Mouse (Mus musculus): ENCODE measurements around the gene Il22ra1. TPM values are rescaled to one million over a fixed set of nuclear protein-coding genes. Genes with fewer than 3 reads are reported as not detected.
A peak's percentile ranks its signal among the peaks of the same experiment; 100 is the strongest.

Il22ra1 gene
- total and polyA plus RNA-seq, 2 experiments from 2014 or later, result 0.84 TPM; not detected in 1

GRCm38 (mm10) chr4:135766976-135767375 is 39.0 kb downstream of the Il22ra1 start:
- DNase-seq (ENCODE audit: low spot score), result peak; percentile 18
- ATAC-seq, result no peak
- Histone ChIP-seq H3K27ac (no peak overlapping the region), H3K4me2 (ENCODE audit: low read depth, low read length) (no peak overlapping the region), H3K4me1 (ENCODE audit: insufficient read depth, low read length) (no peaks in the 10 kb centered on the region), H3K27me3 (ENCODE audit: insufficient read depth, low read length) (no peaks in the 10 kb centered on the region), H3K9me3 (ENCODE audit: low read length) (no peaks in the 10 kb centered on the region), H3K36me3 (ENCODE audit: insufficient read depth, low read length) (no peaks in the 10 kb centered on the region), H3K4me3 (ENCODE audit: low read length) (no peak overlapping the region), H3K9ac (replicated peaks; ENCODE audit: low read length) (no peak overlapping the region)
- WGBS, result 61% methylated on average over 3 of the region's 3 CpGs
- no peak for TF ChIP-seq CTCF (IDR thresholded peaks at IDR 0.05; ENCODE audit: low read depth)

DNA sequence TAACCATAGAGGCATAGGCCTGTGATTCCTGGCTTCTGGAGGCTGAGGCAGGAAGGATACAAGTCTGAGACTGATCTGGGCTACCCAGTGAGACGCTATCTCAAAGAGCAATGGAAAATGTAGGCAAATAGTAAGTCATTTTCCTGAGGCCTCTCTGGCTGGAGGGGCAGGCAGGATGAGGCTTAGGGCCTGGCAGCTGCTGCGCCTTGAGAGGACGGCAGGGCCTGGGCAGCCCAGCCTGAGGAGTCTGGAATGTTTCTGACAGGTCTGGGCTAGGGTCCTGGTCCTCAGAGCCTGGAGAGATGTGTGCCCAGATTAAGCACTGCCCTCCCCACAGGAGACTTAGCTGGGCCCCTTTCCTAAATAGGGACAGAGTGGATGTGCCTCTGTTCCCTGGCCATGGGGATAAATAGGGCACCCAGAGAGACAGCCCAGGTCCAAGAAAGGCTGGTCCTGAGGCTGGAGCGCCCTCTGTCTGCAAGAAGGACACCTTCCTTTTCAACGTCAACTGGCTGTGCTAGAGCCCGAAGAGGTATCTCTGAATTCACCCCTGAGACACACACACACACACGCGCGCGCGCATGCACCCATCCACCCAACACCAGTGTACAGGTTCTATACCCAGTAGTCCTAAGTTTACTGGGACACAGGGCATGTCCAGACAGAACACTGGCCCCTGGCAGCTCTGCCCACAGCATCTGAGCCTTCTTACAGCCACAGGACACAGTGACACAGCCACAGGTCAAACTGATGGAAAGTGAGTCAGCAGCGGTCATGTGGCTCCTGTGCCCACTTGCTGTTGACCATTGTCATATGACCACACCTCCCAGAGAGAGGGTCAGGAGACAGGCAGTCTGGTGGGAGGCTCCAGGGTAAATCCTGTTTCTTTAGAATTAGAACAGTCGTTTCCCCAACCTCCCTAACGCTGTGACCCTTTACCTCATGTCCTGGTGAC is 40.9 kb downstream of the Il22ra1 start:
- WGBS, result 58% methylated on average over 14 of the region's 14 CpGs

GRCm38 (mm10) chr4:135770611-135771305 is 42.8 kb downstream of the Il22ra1 start:
- no peaks in the 10 kb centered on the region for H3K4me1 ChIP-seq (ENCODE audit: insufficient read depth, low read length)
- H3K27me3 ChIP-seq (ENCODE audit: insufficient read depth, low read length), result no peaks in the 10 kb centered on the region
- no peaks in the 10 kb centered on the region for H3K9me3 ChIP-seq (ENCODE audit: low read length)
- 81% methylated on average over 18 of the region's 18 CpGs for WGBS
- DNase-seq (ENCODE audit: low spot score) (no peak), ATAC-seq (no peak)
- no peak overlapping the region for H3K4me2 ChIP-seq (ENCODE audit: low read depth, low read length)
- no peak for TF ChIP-seq CTCF (IDR thresholded peaks at IDR 0.05; ENCODE audit: low read depth)
- H3K4me3 ChIP-seq (ENCODE audit: low read length), result no peak overlapping the region
- no peak overlapping the region for H3K9ac ChIP-seq (replicated peaks; ENCODE audit: low read length)
- no peaks in the 10 kb centered on the region for H3K36me3 ChIP-seq (ENCODE audit: insufficient read depth, low read length)
- no peak overlapping the region for H3K27ac ChIP-seq

More for the DNA sequence above, 40.9 kb downstream of the Il22ra1 start:
- Histone ChIP-seq H3K9ac (replicated peaks; ENCODE audit: low read length) (no peak overlapping the region), H3K27ac (no peak overlapping the region), H3K4me1 (ENCODE audit: insufficient read depth, low read length) (no peaks in the 10 kb centered on the region), H3K36me3 (ENCODE audit: insufficient read depth, low read length) (no peaks in the 10 kb centered on the region), H3K27me3 (ENCODE audit: insufficient read depth, low read length) (no peaks in the 10 kb centered on the region), H3K9me3 (ENCODE audit: low read length) (no peaks in the 10 kb centered on the region), H3K4me3 (ENCODE audit: low read length) (no peak overlapping the region), H3K4me2 (ENCODE audit: low read depth, low read length) (no peak overlapping the region)
- peak; percentile 46; the same call in 1 of the 2 replicates for ATAC-seq
- peak; percentile 58 for DNase-seq (ENCODE audit: low spot score)
- peak; percentile 79 for TF ChIP-seq CTCF (IDR thresholded peaks at IDR 0.05; ENCODE audit: low read depth)

DNA sequence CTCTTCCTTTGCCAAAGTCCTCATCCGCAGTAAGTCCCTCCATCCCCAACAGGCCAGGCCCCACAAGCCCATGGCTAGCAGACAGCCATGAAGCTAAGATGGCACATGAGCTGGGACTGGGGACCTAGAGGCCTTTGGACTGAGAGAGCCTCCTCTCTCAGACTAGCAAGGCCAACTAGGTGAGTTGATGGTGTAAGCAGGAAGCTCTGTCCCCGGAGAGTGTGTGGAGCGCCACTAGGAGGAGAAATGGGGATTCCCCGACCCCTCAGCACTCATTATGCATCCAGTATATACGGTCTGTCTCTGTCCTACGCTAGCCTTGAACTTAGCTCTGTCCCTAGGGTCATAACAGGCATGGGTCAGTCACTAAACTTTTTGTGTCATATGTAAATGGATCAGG is 43.6 kb downstream of the Il22ra1 start:
- ATAC-seq (no peak), DNase-seq (ENCODE audit: low spot score) (no peak)
- H3K27me3 ChIP-seq (ENCODE audit: insufficient read depth, low read length), result no peaks in the 10 kb centered on the region
- H3K9me3 ChIP-seq (ENCODE audit: low read length), result no peaks in the 10 kb centered on the region
- no peaks in the 10 kb centered on the region for H3K4me1 ChIP-seq (ENCODE audit: insufficient read depth, low read length)
- H3K27ac ChIP-seq, result no peak overlapping the region
- no peak overlapping the region for H3K9ac ChIP-seq (replicated peaks; ENCODE audit: low read length)
- H3K36me3 ChIP-seq (ENCODE audit: insufficient read depth, low read length), result no peaks in the 10 kb centered on the region
- no peak overlapping the region for H3K4me2 ChIP-seq (ENCODE audit: low read depth, low read length)
- 80% methylated on average over 6 of the region's 6 CpGs for WGBS
- no peak for TF ChIP-seq CTCF (IDR thresholded peaks at IDR 0.05; ENCODE audit: low read depth)
- H3K4me3 ChIP-seq (ENCODE audit: low read length), result no peak overlapping the region

DNA sequence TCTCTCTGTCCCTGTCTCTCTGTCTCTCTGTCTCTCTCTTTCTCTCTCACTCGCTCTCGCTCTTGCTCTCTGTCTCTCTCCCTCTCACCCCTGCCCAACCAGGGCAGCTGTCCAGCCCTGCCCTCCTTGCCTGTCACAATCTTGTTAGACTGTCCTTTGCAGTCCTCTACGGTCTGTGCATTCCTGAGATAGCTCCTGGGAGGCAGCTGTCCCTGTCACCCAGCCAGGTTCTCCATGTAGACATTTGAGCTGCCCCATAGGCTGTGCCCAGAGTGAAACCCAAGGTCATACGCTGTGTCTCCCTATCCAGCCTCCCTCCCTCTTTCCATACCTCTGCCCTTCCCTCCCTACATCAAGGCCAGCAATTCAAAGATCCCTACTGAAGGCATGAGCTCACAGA is 44.7 kb downstream of the Il22ra1 start:
- no peak for DNase-seq (ENCODE audit: low spot score)
- no peak overlapping the region for H3K4me3 ChIP-seq (ENCODE audit: low read length)
- WGBS, result 58% methylated on average over 4 of the region's 4 CpGs
- no peaks in the 10 kb centered on the region for H3K4me1 ChIP-seq (ENCODE audit: insufficient read depth, low read length)
- no peak overlapping the region for H3K4me2 ChIP-seq (ENCODE audit: low read depth, low read length)
- no peak; the same call in 1 of the 2 replicates for ATAC-seq
- no peaks in the 10 kb centered on the region for H3K9me3 ChIP-seq (ENCODE audit: low read length)
- TF ChIP-seq CTCF (IDR thresholded peaks at IDR 0.05; ENCODE audit: low read depth), result no peak
- no peaks in the 10 kb centered on the region for H3K27me3 ChIP-seq (ENCODE audit: insufficient read depth, low read length)
- no peaks in the 10 kb centered on the region for H3K36me3 ChIP-seq (ENCODE audit: insufficient read depth, low read length)
- no peak overlapping the region for H3K9ac ChIP-seq (replicated peaks; ENCODE audit: low read length)
- no peak overlapping the region for H3K27ac ChIP-seq

GRCm38 (mm10) chr4:135774496-135774895 is 46.5 kb downstream of the Il22ra1 start:
- WGBS, result 74% methylated on average over 8 of the region's 8 CpGs
- no peaks in the 10 kb centered on the region for H3K27me3 ChIP-seq (ENCODE audit: insufficient read depth, low read length)
- H3K27ac ChIP-seq, result no peak overlapping the region
- ATAC-seq (no peak), DNase-seq (ENCODE audit: low spot score) (no peak)
- no peak overlapping the region for H3K4me3 ChIP-seq (ENCODE audit: low read length)
- TF ChIP-seq CTCF (IDR thresholded peaks at IDR 0.05; ENCODE audit: low read depth), result no peak
- H3K9me3 ChIP-seq (ENCODE audit: low read length), result no peaks in the 10 kb centered on the region
- H3K4me1 ChIP-seq (ENCODE audit: insufficient read depth, low read length), result no peaks in the 10 kb centered on the region
- H3K36me3 ChIP-seq (ENCODE audit: insufficient read depth, low read length), result no peaks in the 10 kb centered on the region
- H3K4me2 ChIP-seq (ENCODE audit: low read depth, low read length), result no peak overlapping the region
- no peak overlapping the region for H3K9ac ChIP-seq (replicated peaks; ENCODE audit: low read length)
